Mouse (Mus musculus): Measurements from ENCODE around the gene Klf14.

Gene Klf14

DNA sequence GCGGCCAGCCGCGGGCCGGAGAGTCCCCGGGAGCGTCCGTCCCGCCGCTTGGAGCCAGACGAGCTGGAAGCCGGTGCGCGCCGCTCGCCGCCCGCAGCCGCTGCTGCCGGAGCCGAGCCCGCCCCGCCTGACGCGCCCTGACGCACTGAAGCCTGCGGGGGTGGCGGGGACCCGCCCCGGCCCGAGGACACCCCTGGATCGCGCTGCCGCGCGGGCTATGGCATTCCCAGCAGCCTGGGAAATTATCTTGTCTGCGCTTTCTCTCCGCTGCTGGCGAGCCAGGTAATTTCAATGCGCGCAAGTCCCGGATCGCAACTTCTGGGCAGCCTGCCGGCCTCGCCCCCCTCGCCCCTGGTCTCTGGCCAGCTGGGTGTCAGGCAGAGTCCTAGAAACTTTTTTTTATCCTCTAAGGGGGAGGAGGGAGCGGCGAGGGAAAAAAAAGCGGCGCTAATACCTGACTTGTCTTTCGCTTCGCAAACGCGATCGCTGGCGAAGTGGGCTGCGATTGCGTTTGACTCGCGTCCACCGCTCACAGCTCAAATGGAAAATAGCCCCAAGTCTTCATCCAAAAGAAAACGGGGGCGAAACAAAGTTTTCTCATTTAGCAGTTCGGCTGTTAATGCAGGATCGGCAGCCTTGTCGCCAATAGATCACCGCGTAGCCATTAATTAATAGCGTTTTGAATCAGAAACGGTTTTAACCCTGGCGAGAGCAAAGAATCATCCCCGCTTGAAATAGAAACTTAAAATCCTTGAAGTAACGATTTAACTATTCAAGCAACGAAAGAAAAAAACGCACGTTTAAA is at the start of gene Klf14:
Gene Klf14 (minus strand): TSS at position 343 of the 805 bp plus-strand sequence.
- peak; percentile 53 for DNase-seq (ENCODE audit: low read depth, low spot score)

DNA sequence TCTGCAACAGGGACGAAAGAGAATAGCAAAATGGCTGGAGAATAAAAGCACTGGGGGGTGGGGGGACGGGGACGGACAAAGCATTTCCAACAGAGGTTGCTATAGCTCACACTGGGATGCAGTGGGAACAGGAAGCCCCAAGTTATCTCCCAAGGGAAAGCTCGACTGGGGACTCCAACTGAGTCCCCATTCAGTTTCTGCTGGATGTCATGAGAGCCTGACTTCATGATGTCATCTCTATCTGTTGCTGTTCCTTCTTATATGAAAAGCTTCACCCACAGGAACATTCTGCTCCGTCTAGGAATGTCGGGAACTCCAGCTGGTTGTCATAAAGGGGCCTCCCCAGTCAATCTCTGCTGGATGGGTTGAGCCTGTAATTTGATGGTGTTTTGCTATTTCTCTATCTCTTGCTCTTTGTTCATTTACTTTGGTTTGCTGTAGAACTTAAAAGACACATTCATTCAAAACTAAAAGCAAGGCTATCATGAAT is 47.3 kb upstream of the Klf14 start:
- DNase-seq (ENCODE audit: low read depth, low spot score) = no peak

DNA sequence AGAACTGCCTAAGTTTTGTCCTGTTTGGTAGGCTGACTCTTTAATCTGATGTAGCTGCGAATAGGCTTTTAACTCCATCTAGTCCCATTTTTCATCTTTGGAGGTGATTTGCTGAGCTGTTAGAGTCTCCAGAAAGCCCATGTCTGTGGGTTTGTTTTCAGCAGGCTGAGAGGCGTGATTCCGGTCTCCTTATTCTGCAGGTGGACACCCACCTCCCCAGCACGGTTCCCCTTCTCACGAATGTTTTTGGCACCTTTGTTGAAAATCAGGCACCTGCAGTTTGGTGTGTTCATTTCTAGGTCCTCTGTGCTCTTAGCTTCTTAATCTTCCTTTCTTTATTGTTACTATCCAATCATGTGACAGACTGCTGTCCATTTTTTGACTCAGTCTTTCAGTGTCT is 27.5 kb upstream of the Klf14 start:
- no peak for DNase-seq (ENCODE audit: low read depth, low spot score)

DNA sequence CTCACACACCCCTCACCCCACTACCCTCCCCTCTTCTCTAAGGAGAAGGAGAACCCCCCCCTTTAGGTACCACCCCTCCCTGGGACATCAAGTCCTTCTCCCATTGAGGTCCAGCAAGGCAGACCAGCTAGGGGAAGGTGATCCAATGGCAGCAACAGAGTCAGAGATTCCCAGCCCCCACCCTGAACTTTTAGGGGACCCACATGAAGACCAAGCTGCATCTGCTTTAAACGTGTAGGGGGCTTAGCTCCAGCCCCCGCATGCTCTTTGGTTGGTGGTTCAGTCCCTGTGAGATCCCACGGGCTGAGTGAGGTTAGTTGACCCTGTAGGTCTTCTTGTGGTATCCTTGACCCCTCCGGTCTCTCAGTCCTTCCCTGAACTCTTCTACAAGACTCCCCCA is 24.1 kb upstream of the Klf14 start:
- DNase-seq (ENCODE audit: low read depth, low spot score) = no peak

DNA sequence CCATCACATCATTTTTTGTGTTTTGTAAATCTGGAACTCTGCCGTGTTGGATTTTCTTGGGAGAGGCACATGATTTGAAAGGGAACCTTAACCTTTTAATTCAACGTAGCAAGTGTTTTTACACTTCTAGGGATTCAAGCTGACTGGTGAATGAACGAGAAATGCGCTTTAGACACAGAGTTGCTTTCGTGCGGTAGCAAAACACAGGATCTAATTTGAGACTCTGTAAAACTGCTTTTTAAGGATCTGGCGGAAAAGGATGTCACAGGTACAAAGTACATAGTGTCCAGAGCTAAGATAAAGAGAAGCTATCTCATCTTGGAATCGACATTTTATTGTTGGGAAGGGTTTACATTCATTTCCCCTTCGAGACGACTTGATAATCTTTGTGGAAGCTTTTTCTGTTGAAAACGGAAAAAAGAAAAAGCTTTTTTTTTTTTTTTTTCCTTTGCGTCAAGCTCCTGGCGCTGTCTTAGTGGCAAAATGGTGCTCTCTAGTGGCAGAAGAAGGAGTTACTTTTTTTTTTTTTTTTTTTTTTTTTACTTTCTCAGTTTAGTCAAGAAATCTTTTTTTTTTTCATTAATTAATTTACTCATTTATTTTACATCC is 23.6 kb upstream of the Klf14 start:
- peak; percentile 32 for DNase-seq (ENCODE audit: low read depth, low spot score)

DNA sequence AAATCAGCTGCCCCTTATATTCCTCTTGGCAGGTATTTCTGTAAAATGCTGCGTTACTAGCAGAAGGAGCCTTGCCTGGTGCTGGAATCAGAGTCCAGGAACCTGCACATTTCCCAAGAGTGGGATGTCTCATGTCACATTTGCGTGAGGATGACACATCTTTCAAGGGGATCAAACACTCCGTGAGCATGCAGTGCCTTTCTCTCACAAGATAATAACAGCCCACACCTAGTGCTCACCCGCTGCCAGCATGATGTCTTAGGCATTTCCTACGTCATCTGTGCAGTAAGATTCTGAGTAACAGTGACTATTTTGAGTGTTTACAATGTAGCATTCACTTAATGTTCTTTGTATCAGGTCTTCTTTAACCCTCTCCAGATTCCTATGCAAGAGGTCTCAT is 22.5 kb upstream of the Klf14 start:
- DNase-seq (ENCODE audit: low read depth, low spot score) = no peak

DNA sequence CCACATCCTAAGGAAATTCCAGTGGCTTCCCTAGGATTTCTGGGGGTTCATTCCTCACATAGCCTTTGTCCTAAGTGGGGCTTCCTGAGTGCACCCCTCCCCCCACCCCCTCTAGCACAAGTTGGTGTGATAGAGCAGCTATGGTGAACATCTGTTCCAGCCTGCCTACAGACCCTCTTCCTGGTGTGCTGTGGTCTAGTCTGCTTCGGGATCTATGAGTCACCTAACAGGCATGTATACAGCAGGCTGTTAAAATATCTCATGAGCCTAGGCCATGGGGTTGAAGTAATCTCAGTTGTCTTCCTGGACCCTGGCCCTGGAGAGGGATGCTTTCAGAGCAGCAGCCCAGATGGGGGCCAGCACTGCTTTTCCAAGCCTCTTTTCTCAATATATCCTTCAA is 19.7 kb upstream of the Klf14 start:
- DNase-seq (ENCODE audit: low read depth, low spot score) = no peak

DNA sequence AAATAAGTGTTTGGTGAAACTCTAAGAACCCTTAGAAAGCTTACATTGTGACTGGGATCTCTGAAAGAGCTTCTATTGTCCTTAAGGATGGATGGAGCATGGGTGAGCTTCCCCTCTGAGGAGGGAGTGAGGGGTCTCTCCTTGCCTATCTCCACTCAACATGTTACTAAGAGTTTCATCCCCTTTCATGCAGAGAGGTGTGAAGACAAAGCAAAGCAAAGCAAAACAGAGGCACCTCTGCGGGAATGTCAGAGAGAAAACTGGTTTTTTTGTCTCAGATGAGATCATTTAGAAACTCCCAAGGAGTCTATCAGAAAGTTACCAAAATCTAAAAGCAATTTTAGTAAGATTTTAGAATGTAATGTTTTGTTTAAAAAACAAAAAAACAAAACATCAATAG is 13.2 kb upstream of the Klf14 start:
- DNase-seq (ENCODE audit: low read depth, low spot score) = no peak

DNA sequence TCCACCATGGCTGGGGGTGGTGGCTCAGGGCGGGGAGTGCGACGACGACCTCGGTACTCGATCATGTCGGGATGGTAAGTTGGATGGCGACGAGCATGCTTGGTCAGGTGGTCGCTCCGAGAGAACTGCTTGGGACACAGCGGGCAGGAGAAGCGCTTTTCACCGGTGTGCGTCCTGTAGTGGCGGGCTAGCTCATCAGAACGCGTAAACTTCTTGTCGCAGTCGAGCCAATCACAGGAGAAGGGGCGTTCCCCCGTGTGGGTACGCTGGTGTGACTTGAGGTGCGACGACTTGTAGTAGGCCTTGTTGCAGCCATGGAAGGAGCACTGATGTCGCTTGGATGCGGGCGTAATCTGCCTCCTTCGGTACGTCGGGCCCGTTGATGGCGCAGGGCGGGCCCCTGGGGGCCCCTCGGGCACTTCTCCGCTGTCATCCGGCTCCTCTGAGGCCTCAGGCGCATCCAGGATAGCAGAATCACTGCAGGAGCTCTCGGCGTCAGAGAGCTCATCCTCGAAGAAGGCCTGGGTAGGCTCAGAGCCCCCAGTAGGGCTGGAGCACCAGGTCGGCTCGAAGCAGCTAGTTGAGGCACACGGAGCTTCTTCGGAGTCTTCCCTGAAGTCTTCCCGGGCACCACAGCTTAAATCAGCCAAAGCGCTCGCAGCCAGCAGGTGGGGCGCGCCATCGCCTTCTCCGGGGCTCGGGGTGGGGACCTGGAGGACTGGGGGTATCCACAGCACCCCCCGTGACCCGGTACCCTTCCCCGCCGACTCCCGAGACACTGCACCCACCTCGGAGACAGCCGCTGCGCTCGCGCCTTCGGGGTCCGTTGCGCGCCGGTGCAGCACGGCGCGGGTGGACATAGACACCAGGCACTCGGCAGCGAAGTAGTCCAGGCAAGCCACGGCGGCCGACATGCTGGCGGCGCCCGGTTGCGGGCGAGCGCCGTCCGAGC is 818 bp downstream of the Klf14 start:
- DNase-seq (ENCODE audit: low read depth, low spot score) = no peak

DNA sequence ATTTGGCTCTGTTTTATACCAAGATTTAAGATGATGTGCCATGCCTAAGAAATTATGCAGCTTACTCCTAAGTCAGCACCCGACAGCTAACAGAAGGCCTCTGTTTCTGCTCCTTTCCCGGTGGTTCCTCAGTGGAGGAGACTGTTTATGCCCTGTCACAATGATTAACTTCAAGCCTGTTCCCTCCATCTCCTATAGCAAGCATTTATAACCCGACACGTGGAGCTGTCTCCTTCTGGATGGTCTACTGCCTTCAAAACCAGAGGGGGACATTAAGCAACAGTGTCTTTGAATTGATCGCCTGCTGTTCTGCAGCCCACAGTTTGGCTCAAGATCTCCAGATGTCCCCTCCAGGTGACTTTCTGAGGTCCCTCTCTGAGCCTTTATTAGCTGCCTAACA is 19.6 kb downstream of the Klf14 start:
- DNase-seq (ENCODE audit: low read depth, low spot score) = no peak

DNA sequence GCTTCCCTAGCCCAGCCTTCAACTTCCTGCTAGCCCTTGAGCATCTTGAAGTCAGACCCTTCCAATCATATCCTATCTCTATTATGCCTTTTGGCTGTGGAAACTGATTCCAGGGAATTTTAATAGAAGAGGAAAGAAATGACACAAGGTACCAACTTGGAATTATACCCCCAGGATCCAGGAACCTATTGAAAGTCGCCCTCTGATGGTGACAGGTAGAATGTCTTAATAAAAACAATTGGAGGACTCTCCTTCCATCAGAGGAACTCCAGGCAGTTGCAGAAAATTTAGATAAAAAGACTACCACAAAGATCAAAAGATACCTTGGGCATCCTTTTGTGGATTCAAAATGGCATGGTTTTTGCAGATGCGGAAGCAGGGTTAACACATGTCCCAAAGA is 36.1 kb downstream of the Klf14 start:
- DNase-seq (ENCODE audit: low read depth, low spot score) = no peak

DNA sequence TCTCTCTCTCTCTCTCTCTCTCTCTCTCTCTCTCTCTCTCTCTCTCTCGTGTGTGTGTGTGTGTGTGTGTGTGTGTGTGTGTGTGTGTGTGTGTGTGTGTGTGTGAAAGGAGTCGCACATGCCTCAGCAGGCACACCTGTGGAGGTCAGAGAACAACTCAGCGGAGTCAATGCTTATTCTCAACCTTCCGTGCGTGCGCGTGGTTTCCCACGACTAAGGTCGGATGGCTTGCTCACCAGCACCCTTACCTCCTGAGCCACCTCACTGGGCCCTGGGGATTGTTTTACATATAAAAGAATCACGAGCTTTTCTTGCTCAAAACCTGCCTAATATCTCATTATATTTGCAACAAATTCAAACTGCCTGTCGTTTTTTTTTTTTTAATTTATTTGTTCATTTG is 37.1 kb downstream of the Klf14 start:
- DNase-seq (ENCODE audit: low read depth, low spot score) = no peak

DNA sequence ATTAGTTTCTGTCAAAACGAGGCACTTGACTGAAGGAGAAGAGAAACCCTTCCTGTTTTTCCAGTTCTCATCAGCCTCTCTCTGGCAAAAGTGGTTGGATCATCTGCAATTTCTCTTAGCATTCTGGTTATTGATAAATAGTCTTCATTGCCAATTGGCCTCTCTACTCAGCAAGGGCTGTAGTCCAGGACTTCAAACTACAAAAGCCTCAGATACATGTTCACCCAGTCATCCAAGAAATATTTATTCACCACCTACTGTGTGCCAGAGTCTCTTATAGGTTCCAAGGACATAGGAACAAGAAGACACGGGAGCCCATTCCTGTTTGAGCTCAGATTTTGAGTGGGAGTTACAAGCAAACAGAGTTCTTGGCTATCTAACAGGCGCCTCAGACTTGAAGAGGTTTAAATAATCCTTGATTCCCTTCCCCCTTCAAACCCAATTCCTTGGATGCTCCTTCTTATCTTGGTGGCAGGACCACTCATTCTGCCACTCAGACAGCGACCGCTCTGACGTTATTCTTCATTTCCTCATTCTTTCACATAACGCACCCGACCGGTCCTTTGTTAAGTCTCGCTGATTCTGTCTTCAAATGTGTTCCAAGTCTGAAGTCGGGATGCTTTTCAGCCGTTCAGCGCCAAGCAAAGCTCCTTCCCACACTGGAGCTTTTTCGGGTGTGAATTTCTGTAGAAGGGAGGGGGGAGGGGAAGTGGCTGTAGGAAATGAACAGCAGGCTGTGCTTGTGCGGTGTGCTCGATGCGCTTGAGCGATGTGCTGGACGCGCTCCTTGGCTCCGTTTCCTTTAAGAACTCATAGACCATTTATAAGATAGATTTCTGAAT is 37.8 kb downstream of the Klf14 start:
- DNase-seq (ENCODE audit: low read depth, low spot score) = no peak

DNA sequence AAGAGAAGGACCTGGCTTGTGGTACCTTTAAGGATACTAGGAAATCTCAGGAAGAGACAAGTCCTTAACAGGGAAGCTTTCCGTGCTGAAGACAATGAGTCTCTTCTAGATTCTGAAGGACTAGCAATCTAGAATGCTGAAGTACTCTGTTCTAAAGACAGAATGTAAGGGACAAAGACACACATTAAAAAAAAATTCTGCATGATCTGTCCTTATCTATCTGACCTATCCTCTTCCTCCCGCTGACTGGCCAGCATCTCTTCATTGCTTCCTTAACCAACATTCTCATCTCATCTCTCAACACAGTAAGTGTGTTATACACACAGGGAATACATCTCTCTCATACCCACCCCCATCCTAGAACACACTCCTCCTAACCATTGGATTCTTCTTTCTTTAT is 43.4 kb downstream of the Klf14 start, which contains the start of gene Tsga13:
Gene Tsga13 (minus strand): TSS at position 101 of the 400 bp plus-strand sequence.
- no peak for DNase-seq (ENCODE audit: low read depth, low spot score)

DNA sequence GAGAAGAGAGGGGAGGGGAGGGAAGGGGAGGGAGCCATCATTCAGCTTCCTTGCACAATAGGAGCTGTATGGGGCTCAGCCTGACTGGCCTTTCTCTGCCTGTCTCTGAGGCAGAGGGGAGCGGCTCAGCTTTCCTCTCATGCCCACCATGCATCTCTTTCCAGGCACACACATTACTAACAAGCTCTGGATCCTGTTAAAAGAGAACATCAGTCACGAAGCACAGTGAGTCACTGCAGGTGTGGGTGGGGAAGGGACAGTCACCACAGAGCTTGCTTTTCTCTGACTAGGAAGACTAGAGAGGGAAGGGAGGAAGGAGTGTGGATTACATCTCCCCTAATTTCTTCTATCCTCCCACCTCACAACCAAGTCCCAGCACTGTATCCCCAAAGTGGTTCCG is 50.9 kb downstream of the Klf14 start:
- no peak for DNase-seq (ENCODE audit: low read depth, low spot score)
